Mouse (Mus musculus) lung, postnatal 10 days (tissue): ENCODE measurements around the gene Hand1.
"Not testable (repeated sequence)": the region's sequence is repeated elsewhere in the genome, so short reads cannot be mapped to it uniquely, and the experiment has no call there.

Experiments used
- DNase-seq: peaks from one replicate; pipeline ENCODE4 v3.0.0; 2021

Gene Hand1

GRCm38 (mm10) chr11:57832552-57833201 is at the start of gene Hand1:
Gene Hand1 (minus strand): TSS chr11:57832818.
- no peak for DNase-seq

DNA sequence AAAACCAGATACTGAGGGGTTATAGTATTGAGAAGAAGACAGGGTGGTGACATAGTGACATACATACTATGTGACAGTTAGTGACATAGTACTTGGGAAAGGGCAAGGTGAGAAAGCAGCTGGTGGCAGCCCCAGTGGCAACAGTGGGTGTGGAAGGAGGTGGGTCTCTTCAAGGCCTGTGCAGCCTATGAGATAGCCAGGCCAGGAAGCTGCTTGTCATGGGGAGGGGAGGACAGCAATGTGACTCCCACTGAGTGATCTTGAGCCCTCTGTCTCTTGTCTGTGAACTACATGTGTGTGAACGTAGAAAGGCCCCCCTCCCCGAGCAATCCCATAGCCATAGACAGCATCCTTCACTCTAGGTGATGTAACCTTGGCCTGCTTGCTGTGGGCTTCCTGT is 43.5 kb upstream of the Hand1 start:
- no peak for DNase-seq

DNA sequence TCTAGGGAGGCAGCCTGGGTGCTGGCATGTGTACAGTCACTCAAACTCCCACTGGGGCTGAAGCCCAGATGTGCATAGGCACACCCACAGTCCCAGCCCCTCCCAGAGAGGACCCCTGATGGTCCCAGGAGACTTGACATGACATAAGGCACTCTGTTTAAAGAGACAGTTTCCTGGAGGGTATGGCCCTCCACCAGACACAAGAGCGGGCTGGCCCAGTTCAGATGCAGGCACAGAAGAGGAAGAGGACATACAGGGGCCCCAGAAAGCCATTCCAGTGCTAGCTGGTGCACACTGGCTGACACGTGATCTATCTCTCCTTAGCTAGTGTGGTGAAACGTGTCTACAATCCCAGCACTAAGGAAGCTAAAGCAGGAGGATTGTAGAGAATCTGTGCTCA is 40.4 kb upstream of the Hand1 start:
- DNase-seq: no peak

GRCm38 (mm10) chr11:57868753-57869460 is 36.3 kb upstream of the Hand1 start:
- DNase-seq: peak; percentile 55

DNA sequence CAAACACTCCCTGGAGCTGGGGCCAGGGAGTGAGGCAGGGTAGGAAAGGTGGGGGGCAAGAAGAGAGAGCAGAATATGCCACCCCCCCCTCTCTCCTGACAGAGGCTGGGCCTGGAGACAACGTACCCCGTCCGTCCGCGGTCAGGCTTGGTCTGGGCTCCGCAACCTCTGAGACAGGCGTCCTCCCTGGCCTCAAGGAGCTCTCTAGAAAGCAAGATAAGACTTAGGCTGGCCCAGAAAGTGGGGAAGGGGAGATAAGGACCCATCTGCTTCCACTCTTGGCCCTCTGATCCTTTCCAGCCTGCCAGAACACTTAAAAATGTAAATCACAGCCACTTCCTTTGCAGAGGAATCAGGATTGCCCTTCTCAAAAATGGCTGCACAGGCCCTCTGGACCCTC is 33.8 kb upstream of the Hand1 start:
- no peak for DNase-seq

GRCm38 (mm10) chr11:57864577-57864976 is 32.0 kb upstream of the Hand1 start:
- no peak for DNase-seq

DNA sequence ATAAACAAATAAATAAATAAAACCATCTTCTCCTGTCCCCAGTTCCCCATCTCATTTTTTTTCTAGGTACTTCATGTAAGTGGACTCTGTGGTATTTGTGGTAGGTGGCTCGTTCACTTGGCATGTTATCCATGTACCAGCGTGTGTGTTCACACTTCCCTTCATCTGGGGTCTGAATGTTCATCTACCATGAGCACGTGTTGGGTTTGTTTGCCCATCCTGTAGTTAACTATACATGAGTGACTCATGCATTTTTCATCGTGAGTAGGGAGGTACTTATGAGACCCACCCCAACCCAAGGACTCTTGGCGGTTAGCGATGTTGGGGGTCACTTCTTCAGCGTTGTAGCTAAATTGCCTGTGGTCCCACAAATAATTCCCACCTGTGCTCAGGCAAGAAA is 29.5 kb upstream of the Hand1 start:
- DNase-seq: no peak

DNA sequence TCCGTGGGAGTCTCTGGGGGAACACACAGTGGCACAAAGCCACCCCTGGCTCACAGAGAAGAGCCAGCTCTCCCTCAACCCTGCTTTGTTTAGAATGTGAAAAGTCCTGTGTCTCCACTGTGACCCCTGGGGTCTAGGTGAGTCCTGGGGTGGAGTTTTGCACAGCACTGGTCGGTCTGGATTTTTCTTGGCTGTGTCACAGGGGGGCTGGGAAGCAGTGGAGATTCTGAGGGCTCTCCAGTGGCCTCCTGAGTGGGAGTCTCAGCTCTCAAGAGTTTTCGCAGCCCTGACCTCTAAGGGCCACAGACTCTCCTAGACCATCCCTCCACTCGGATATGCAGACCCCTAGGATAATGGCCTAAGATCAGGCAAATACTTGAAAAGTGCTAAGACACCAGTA is 25.1 kb upstream of the Hand1 start:
- no peak for DNase-seq

DNA sequence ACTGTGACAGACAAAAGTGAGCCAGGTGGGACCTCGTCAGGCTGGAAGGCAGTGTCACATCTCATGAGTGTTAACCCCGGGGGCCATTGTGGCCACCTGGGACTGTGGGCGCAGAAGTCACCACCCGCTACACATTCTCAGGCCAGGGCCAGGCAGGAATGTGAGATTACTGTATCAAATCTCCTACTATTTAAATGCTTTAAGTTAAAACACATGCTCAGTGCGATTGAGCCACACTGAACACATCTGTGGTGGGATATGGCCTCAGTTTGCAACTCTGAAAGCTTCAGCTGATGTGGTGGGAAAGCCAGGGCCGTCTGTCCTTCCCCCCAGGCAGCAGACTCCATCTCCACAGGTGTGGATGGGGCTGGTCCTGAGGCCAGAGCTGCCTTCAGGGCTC is 21.0 kb upstream of the Hand1 start:
- DNase-seq: no peak

- DNase-seq: no peak
Measured at GRCm38 (mm10) chr11:57850931-57851330, 18.3 kb upstream of the Hand1 start.

DNA sequence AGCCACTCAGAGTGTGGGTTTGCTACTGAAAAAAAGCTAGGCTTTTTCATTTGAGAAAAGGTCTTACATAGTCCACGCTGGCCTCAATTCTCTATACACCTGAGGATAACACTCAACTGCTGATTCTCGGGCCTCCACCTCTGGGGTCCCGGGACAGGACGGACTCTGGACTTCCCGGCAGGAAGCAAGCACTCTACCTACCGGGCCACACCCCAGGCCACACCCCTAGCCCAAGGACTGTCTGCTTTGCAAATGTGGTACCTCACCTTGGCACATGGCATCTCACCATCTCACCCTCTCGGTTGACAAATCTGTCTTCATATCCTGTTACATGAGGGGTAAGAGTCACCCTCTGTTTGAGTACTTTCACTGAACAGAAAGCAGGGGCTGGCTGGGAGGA is 17.7 kb upstream of the Hand1 start:
- no peak for DNase-seq

- DNase-seq: no peak
Measured at GRCm38 (mm10) chr11:57847396-57847795, 14.8 kb upstream of the Hand1 start.

DNA sequence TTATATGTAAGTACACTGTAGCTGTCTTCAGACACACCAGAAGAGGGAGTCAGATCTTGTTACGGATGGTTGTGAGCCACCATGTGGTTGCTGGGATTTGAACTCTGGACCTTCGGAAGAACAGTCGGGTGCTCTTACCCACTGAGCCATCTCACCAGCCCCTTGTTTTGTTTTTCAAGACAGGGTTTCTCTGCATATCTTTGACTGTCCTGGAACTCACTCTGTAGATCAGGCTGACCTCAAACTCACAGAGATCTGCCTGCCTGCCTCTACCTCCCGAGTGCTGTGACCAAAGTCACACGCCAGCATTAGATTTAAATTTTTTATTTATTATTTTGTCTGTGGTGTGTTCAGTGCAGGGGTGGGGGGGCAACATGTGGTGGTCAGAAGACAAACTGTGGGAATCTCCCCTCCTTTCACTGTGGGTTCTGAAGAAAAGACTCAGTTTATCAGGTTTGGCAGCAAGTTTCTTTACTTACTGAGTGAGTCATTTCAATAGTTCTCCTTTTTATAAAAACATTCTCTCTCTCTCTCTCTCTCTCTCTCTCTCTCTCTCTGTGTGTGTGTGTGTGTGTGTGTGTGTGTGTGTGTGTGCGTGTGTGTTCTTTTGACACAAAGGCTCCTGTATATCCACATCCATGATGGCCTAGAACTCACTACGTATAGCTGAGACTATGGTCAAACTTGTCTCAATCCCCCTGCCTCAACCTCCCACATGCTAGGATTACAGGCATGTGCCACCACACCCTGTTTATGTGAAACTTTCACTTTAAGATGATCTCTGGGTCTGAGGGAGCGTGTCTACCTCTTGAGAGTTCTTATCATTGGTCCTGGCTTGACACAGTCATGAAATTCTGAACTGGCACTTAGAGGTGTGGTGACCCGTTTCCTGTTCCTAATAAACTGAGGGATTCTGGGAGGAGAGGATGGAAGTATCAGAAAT is 14.1 kb upstream of the Hand1 start:
- DNase-seq: not testable (repeated sequence)

DNA sequence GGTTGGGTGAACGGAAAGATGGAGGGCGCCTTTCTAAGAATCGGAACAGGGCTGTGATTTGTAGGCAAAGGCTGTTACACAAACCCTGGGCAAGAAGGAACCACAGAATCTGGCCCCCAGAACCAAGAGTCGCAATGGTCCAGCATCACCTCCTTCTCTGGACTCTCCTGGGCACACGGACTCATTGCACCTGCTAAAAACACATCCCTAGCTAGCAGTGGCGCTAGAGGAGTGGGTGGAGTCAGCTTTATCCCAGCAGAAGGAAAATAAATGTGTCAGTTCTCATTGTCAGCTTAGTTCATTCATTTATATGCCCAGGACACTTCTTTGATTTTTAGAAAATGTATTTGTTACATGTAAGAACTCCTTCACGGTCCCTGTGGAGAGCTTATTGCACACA is 8.8 kb upstream of the Hand1 start:
- no peak for DNase-seq

GRCm38 (mm10) chr11:57840986-57841385 is 8.4 kb upstream of the Hand1 start:
- no peak for DNase-seq

DNA sequence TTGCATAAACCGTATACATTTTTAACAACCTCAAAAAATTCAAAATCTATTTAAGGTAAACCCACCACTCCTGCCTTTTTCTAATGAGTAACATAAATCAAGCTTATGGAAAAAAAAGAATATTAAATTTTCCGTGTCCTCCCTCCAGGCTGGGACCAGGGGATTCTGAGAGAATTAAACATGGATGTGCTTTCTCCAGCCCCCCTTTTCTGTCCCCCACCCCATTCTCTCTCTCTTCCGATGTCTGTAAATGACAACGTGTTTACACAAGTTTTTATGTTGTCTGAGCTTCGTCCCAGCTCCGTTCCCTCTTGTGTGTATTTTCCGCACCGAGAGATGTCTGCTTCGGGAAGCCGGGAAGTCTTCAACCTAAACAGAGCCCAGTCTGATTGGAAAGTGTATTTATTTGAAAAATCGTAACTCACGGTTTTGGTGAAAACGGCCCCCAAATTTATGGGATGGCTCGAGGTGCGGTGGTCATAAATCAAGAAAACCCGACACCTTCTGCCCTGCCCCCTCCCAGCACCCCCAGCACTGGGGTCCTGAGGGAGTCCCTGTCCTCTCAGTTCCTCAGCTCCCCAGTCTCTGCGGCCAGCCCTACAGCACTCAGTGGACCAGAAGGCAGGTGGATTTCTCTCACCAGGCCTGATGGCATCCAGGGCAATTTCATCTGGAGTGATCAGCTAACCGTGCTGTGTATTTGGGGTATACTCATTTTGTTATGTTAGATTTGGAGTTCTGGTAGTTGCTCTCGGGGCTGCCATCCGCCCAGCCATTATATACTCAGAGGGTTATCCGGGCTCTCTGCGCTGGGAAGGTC is 5.5 kb upstream of the Hand1 start:
- no peak for DNase-seq

DNA sequence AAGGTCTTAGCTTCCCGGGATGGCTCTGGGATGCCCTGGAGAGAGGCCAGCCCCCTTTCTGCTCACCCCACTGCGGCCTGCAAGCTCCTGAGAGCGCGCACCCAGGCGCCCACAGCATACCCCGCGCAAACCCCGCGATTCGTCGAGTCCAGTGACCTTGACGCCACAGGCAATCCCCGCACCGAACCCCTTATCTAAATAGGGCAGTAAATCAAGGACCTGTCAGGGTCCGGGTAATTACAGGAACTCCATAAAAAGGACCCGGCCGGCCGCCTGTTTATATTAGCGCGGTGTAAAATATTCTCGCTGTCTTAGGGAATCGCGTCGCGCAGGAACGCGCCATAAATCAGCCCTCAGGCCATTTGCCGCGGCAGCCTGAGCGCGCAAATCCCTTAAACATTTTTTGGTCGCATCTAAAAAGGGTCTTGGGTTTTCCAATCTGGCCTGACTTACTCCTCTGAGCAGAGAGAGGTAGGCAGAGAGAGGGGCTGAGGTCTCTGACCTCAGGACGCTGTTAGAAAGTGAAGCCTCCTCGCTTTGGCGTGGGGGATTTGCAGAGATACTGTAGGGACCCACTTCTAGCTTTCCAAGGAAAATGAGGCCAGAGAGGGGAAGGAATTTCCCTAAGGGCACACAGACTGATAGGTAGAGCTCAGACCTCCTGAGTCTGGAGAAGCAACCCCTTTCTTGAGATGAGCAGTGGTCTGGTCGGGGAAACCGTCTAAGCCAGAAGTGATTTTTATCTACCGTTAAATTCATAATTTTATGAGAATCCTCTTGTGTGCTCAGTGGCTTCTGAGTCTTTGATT is 4.5 kb upstream of the Hand1 start:
- DNase-seq: no peak

GRCm38 (mm10) chr11:57836401-57836800 is 3.8 kb upstream of the Hand1 start:
- DNase-seq: no peak

- no peak for DNase-seq
Measured at GRCm38 (mm10) chr11:57835931-57836330, 3.3 kb upstream of the Hand1 start.

- no peak for DNase-seq
Measured at GRCm38 (mm10) chr11:57835331-57835730, 2.7 kb upstream of the Hand1 start.

GRCm38 (mm10) chr11:57834031-57834430 is 1.4 kb upstream of the Hand1 start:
- DNase-seq: no peak
